Mouse (Mus musculus) neural tube, embryonic 13.5 days (tissue): ENCODE data around the gene Cercam. TPM values are rescaled to one million over a fixed set of nuclear protein-coding genes. Genes with fewer than 3 reads are reported as not detected.
A peak's percentile ranks its signal among the peaks of the same experiment; 100 is the strongest.

ENCODE experiments used
- ATAC-seq: fragments of 200-750 bp; cut with Nextera tagmentation; 2 replicates; pipeline ENCODE4 v1.8.0; 2017; ENCODE audit warnings: low read depth, mild to moderate bottlenecking, moderate TSS enrichment, moderate library complexity
- H3K27ac ChIP-seq: fragments of 300-500 bp; sonication (generic); replicated peaks from 2 replicates; pipeline ENCODE4 v1.5.1; 2015; ENCODE audit warnings: moderate library complexity, mild to moderate bottlenecking, inconsistent platforms
- H3K27me3 ChIP-seq: fragments of 300-500 bp; sonication (generic); 2 replicates; pipeline ENCODE4 v1.6.1; 2015; ENCODE audit warnings: mild to moderate bottlenecking, inconsistent platforms
- H3K36me3 ChIP-seq: fragments of 300-500 bp; sonication (generic); 2 replicates; pipeline ENCODE4 v1.6.1; 2015; ENCODE audit warnings: mild to moderate bottlenecking, inconsistent platforms
- H3K4me1 ChIP-seq: fragments of 300-500 bp; sonication (generic); replicated peaks from 2 replicates; pipeline ENCODE4 v1.6.1; 2015; ENCODE audit warnings: inconsistent platforms
- H3K4me2 ChIP-seq: fragments of 300-500 bp; sonication (generic); 2 replicates; pipeline ENCODE4 v1.6.1; 2015; ENCODE audit warnings: inconsistent platforms, mild to moderate bottlenecking, moderate library complexity
- H3K4me3 ChIP-seq: fragments of 300-500 bp; sonication (generic); 2 replicates; pipeline ENCODE4 v1.5.1; 2015; ENCODE audit warnings: mild to moderate bottlenecking, inconsistent platforms
- H3K9ac ChIP-seq: fragments of 300-500 bp; sonication (generic); 2 replicates; pipeline ENCODE4 v1.6.1; 2015; ENCODE audit warnings: moderate library complexity, mild to moderate bottlenecking, inconsistent platforms
- H3K9me3 ChIP-seq: fragments of 300-500 bp; sonication (generic); 2 replicates; pipeline ENCODE4 v1.6.1; 2016; ENCODE audit warnings: inconsistent platforms
- WGBS: fragments of 180-500 bp; shearing (Covaris S2); methylation state at CpG from one replicate; pipeline ENCODE4 v1.1.7; 2015; 5-methylcytosine and 5-hydroxymethylcytosine counted together
- polyA plus RNA-seq: library from polyadenylated mRNA; unstranded; fragments of >200 nt; fragmentation: Nextera tagmentation; extraction: Ambion mirVana; gene quantifications from 2 replicates; pipeline ENCODE4 v1.2.1, GENCODE M21; 2015

Cercam gene
- polyA plus RNA-seq, 1 experiment from 2014 or later = 25.5 TPM

DNA sequence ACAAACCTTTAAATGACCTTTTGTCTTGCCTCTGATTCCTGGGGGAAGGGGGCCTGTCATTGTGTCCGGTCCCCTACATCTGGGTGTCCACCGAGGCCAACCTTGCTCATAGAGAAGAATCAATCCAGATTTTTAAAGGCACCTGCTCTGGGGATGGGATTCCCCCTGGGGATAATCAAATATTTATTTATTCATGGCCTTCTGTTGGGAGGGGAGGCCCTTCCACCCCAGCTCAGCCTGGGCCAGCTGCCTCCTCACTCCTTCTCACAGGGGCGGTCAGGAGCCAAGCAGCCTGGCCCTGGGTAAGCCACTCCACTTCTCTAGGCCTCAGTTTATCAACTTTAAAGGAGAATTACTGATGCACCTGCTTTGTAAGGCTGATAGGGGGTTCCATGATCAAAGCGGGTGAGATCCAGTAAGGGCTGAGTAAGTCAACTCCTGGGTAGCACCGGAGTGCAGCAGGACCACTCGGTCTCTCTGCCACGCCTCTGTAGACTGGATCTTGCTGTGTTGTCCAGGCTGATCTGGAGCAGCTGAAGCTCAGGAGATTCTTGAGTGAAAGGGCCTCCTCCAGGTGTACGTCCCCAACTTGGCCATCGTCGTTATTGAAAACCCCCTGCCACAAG, 13.3 kb upstream of the Cercam start:
- no peak overlapping the region for H3K4me2 ChIP-seq
- no peaks in the 10 kb centered on the region for H3K9me3 ChIP-seq
- peak overlapping the region; percentile 85 for H3K27ac ChIP-seq
- H3K4me3 ChIP-seq = no peak overlapping the region
- 26% methylated on average over 10 of the region's 10 CpGs for WGBS
- peak; percentile 63; the same call in 1 of the 2 replicates for ATAC-seq
- H3K36me3 ChIP-seq = no peaks in the 10 kb centered on the region
- H3K27me3 ChIP-seq = no peaks in the 10 kb centered on the region
- peak overlapping the region; percentile 27; the same call in 1 of the 2 replicates for H3K9ac ChIP-seq
- H3K4me1 ChIP-seq = peaks cover 65% of the 10 kb centered on the region

DNA sequence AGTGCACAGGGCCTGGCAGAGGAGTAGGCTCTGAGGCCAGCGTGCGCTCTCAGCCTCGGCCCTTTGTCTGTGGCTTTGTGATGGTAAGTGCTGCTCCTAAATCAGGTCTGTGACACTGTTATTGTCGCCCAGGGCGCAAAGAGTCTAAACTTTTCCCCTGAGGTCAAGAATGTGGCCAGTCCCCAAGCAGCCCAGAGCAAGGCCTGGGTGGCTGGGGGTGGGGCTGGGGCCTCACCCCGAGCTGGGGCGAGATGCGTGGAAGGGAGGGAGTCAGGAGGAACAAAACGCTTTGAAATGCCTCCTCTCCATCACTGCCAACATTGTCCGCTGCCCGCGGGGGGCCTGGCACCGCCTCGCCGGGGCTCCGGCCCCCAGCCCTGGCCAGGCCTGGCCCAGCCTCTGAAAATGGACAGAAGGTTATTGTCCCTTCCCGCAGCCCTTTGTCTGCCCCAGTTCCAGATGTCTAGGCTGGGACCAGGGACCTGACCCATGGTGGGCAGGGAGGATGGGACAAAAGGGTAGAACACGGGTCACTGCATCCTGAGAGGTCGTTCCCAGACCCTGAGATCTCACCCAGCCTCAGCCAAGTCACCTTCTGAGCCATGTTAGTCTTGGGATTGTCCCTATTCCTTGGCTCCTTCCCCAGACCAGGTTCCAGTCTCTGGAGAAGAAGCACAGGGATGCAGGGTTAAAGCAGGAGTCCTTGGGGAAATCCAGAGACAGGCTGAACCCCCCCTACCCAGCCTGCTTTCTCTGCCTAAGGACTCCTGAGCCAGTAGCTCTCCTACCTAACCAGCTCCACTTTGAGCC, 12.3 kb upstream of the Cercam start:
- Histone ChIP-seq H3K4me3 (no peak overlapping the region), H3K36me3 (no peaks in the 10 kb centered on the region), H3K27ac (peak overlapping the region; percentile 85), H3K9me3 (no peaks in the 10 kb centered on the region), H3K9ac (peak overlapping the region; percentile 59), H3K4me2 (no peak overlapping the region), H3K27me3 (no peaks in the 10 kb centered on the region), H3K4me1 (peaks cover 64% of the 10 kb centered on the region)
- peak; percentile 48 for ATAC-seq
- 2% methylated on average over 19 of the region's 19 CpGs for WGBS

DNA sequence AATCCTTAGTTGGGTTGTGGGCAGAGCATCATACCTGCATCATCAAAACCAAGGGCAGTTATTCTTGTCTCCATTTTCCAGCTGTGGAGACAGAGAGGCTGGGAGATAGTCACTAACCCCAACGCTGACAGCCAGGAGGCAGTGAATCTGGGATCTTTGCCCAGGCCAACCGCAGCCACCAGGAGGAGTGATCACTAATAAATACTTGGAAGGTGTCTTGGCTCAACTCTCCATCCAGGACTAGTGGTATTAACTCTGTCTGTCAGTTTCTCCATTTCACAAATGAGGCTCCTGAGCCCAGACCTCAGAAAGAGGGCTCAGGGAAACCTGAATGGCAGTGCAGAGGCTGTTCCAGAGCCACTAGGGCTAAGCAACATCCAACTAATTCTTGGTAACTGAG, 11.6 kb upstream of the Cercam start:
- Histone ChIP-seq H3K4me2 (no peak overlapping the region), H3K27ac (peak overlapping the region; percentile 85), H3K27me3 (no peaks in the 10 kb centered on the region), H3K4me3 (no peak overlapping the region), H3K4me1 (peaks cover 64% of the 10 kb centered on the region), H3K9ac (peak overlapping the region; percentile 59; the same call in 1 of the 2 replicates), H3K36me3 (no peaks in the 10 kb centered on the region), H3K9me3 (no peaks in the 10 kb centered on the region)
- 14% methylated on average over 2 of the region's 2 CpGs for WGBS
- ATAC-seq = no peak

DNA sequence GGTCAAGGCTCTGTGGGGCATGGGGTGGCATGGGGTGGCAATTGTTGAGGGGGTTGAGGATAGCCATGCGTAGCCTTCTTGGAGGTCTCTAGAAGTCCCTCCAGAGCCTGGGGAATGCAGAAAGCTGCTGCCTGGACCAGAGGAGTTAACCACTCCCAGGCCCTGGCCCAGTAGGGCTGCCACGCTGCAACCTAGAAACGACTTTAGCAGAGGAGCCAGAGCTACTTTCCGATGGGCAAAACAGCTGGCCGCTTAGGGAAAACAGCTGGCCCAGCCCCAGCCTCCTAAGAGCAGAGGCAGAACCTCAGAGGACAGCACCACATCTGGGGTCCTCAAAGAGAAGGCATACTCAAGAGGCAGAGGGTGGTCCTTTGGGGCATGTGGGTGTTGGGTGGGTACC, 11.0 kb upstream of the Cercam start:
- Histone ChIP-seq H3K4me1 (peaks cover 58% of the 10 kb centered on the region), H3K4me3 (no peak overlapping the region), H3K36me3 (no peaks in the 10 kb centered on the region), H3K9me3 (no peaks in the 10 kb centered on the region), H3K9ac (no peak overlapping the region), H3K27ac (no peak overlapping the region), H3K27me3 (no peaks in the 10 kb centered on the region), H3K4me2 (no peak overlapping the region)
- no peak for ATAC-seq
- 55% methylated on average over 5 of the region's 5 CpGs for WGBS

DNA sequence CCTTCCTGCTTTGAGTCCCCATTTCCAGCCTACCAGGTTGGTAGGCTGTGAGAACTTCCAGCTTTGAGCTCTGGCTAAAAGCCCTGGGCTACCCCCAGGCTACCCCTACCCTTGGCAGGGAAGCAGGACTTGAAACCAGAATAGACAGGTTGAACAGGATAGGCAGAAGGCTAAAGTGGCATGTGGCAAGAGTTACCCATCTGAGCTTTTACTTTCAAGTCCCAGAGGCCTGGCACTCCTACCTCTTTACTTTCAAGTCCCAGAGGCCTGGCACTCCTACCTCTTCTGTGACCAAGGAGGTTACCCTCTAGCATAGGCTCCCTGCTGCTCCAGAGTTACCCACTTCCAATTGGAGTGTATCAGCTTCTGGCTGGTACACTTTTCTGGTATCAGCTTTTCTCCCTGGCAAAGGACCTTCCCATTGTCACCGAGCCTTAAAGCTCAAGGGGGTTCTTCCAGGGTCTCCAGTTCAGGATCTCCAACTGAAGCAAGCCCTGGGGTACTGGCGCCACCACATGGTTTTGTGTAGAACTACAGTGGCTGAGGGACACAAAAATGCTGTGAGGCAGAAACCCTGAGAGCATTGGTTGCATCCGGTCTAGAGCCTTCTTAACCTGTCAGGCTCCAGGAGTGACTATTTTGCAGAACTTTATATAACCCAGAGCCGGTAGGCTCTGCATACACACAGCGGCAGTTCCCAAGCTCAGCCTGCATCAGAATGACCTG, 10.1 kb upstream of the Cercam start:
- Histone ChIP-seq H3K4me2 (no peak overlapping the region), H3K9ac (no peak overlapping the region), H3K4me3 (no peak overlapping the region), H3K27me3 (no peaks in the 10 kb centered on the region), H3K9me3 (no peaks in the 10 kb centered on the region), H3K27ac (peak overlapping the region; percentile 28; the same call in 1 of the 2 replicates), H3K4me1 (peaks cover 49% of the 10 kb centered on the region), H3K36me3 (no peaks in the 10 kb centered on the region)
- WGBS = 9% methylated on average over 5 of the region's 5 CpGs
- no peak for ATAC-seq

DNA sequence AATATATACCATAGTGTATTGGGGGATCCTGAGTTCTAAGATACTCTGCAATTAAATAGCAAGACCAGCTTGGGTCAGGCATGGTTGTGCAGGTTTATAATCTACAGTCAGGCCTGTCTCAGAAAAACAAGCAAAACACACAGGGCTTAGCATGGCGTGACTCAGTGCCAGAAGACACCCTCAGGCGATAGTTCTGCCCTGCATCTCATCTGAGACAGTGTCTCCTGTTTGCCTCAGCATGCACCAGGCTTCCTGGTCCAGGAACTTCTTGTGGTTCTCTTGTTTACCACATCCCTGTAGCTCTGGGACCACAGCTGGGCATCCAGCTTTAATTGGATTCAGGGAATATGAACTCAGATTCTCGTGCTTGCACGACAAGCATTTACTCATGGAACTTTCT, 3.8 kb upstream of the Cercam start:
- H3K4me2 ChIP-seq = no peak overlapping the region
- H3K9ac ChIP-seq = no peak overlapping the region; the same call in 1 of the 2 replicates
- H3K9me3 ChIP-seq = no peaks in the 10 kb centered on the region
- H3K36me3 ChIP-seq = no peaks in the 10 kb centered on the region
- 70% methylated on average over 4 of the region's 4 CpGs for WGBS
- ATAC-seq = no peak
- peaks cover 18% of the 10 kb centered on the region for H3K4me1 ChIP-seq
- no peak overlapping the region for H3K27ac ChIP-seq
- H3K27me3 ChIP-seq = no peaks in the 10 kb centered on the region
- no peak overlapping the region for H3K4me3 ChIP-seq

DNA sequence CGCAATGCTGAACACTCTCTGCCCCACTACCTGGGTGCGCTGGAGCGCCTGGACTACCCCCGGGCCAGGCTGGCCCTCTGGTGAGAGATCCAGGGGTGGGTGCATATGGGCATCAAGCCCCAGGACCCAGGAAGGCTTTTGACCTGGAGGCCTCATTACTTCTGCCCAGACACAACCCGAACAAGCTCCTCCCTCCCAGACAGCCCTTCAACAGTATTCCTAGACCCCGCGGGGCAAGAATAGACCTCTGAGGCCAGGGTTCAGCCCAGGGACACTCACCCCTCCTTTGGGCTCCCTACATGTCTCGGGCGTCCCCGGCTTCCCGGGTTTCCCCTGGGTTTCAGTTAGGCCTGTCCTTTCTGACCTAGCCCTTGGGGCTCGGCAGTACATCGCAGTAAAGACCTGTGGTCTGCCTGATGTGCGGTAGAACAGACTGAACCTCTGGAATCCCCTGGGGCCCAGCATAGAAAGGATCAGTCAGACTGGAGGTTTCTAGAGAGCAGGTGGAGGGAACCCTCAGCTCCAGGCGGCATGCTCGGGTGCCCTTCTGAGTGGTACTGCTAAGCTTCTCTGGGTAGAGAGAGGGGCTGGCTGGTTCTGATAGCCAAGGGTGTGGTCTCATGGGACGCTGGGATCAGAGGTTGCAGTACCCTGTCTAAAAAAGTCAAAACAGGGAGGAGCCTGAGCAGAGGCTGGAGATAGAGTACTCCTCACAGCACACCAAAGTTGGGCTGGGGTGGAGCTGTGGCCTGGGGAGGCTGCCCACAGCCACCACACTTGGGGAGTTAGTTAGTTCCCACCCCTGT, 885 bp downstream of the Cercam start:
- peak overlapping the region; percentile 74 for H3K4me2 ChIP-seq
- peak overlapping the region; percentile 44 for H3K4me3 ChIP-seq
- no peaks in the 10 kb centered on the region for H3K9me3 ChIP-seq
- no peaks in the 10 kb centered on the region for H3K27me3 ChIP-seq
- peaks cover 27% of the 10 kb centered on the region; the same call in 1 of the 2 replicates for H3K36me3 ChIP-seq
- WGBS = 3% methylated on average over 17 of the region's 17 CpGs
- H3K9ac ChIP-seq = peak overlapping the region; percentile 73
- H3K4me1 ChIP-seq = peaks cover 30% of the 10 kb centered on the region
- ATAC-seq = peak; percentile 79
- peak overlapping the region; percentile 74 for H3K27ac ChIP-seq

DNA sequence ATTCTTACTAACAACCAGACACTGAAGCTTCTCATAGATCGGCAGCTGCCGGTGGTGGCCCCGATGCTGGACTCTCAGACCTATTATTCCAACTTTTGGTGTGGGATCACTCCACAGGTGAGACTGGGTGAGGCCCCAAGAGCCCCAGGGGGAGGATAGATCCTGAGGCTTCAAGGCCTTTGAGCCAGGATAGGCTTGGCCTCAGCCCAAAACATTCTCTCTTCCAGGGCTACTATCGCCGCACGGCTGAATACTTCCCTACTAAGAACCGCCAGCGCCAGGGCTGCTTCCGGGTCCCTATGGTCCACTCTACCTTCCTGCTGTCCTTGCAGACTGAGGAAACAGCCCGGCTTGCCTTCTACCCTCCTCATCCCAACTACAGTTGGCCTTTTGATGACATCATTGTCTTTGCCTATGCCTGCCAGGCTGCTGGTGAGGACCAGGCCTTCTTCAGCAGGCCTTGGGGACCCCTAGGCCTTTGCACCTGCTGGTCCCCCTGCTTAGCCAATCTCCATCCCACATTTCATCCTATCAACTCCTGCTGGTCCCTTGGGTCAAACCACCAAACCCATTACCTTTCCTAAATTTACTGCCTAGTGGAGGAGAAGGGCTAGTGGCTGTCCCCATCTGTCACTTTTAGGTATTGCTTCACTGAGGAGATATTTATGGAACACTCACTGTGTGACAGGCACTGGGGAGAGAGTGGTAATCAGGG, 3.8 kb downstream of the Cercam start:
- no peak for ATAC-seq
- no peaks in the 10 kb centered on the region for H3K27me3 ChIP-seq
- H3K27ac ChIP-seq = no peak overlapping the region
- H3K9ac ChIP-seq = no peak overlapping the region
- H3K4me1 ChIP-seq = peaks cover 31% of the 10 kb centered on the region
- H3K36me3 ChIP-seq = peaks cover 41% of the 10 kb centered on the region
- H3K4me2 ChIP-seq = no peak overlapping the region
- no peak overlapping the region for H3K4me3 ChIP-seq
- 90% methylated on average over 10 of the region's 10 CpGs for WGBS
- H3K9me3 ChIP-seq = no peaks in the 10 kb centered on the region

DNA sequence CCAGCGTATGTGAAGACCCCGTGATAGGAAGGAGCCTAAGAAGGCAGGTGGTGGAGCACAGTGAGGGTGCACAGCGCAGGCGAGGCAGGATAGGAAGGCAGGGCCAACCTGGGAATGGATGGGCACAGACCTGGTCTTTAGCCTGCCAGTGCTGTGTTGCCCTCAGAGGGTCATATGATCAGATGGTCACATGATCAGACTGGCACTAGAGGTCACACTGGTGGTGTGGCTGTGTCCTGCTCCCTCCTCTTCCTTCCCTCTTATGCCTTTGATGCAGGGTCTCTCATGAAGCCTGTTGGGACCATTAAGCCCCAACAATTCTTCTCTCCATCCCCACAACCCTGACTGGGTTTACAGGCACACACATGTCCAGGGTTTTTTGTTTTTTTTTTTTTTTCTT, 4.8 kb downstream of the Cercam start:
- H3K4me1 ChIP-seq = peaks cover 34% of the 10 kb centered on the region
- peaks cover 46% of the 10 kb centered on the region for H3K36me3 ChIP-seq
- no peak for ATAC-seq
- no peaks in the 10 kb centered on the region for H3K9me3 ChIP-seq
- H3K27me3 ChIP-seq = no peaks in the 10 kb centered on the region
- H3K4me3 ChIP-seq = no peak overlapping the region
- no peak overlapping the region for H3K9ac ChIP-seq
- H3K4me2 ChIP-seq = no peak overlapping the region
- no peak overlapping the region for H3K27ac ChIP-seq
- WGBS = 94% methylated on average over 4 of the region's 4 CpGs

DNA sequence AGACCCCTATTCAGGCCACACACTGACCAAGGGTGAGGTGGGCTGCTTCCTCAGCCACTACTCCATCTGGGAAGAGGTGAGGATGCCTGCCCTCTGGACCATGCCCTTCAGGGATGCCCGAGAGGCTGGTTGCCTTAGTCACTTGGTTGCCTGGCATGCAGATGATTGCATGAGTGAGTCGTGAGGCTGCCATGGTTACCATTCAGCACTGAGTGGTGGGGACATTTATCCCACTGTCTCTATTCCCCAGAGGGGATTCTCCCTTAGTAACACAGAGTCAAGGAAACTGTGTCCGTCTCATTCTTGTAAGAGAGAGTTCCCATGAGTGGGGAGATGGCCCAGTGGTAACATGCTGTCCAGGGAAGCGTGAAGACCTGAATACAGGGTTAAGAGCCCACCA, 9.1 kb downstream of the Cercam start:
- H3K9me3 ChIP-seq = no peaks in the 10 kb centered on the region
- H3K9ac ChIP-seq = no peak overlapping the region
- peak; percentile 79 for ATAC-seq
- no peak overlapping the region for H3K27ac ChIP-seq
- no peak overlapping the region for H3K4me2 ChIP-seq
- no peaks in the 10 kb centered on the region for H3K27me3 ChIP-seq
- WGBS = 38% methylated on average over 4 of the region's 4 CpGs
- no peak overlapping the region for H3K4me3 ChIP-seq
- H3K4me1 ChIP-seq = peaks cover 8% of the 10 kb centered on the region
- H3K36me3 ChIP-seq = peaks cover 45% of the 10 kb centered on the region

DNA sequence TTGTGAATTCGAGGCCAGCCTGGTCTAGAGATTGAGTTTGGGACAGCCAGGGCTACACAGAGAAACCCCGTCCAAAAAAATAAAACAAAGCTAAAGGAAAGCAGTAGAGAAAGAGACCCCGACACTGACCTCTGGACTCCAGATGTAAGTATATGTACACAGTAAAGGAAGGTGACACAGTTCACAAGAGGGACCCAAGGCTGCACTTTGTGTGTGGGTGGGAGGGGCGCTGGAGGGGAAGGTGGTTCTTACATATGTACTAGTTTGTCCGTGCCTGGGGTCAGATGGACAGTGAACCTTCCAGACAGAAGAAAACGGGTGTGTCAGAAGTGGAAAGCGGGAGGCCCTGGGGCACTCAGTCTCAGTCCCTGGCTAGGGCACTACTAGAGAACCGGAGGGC, 10.2 kb downstream of the Cercam start:
- 62% methylated on average over 8 of the region's 8 CpGs for WGBS
- Histone ChIP-seq H3K36me3 (peaks cover 38% of the 10 kb centered on the region), H3K4me2 (no peak overlapping the region), H3K9me3 (no peaks in the 10 kb centered on the region), H3K4me1 (peaks cover 8% of the 10 kb centered on the region), H3K27ac (no peak overlapping the region), H3K27me3 (no peaks in the 10 kb centered on the region), H3K4me3 (no peak overlapping the region), H3K9ac (no peak overlapping the region)
- ATAC-seq = no peak
